Mouse (Mus musculus) cerebellum, postnatal 14 days (tissue): ENCODE measurements around the gene St6gal1.
A peak's percentile ranks its signal among the peaks of the same experiment; 100 is the strongest.
"Not testable (repeated sequence)": the region's sequence is repeated elsewhere in the genome, so short reads cannot be mapped to it uniquely, and the experiment has no call there.

Source experiments
- DNase-seq, 2 experiments: peaks; one replicate each; pipeline ENCODE4 v3.0.0; 2021; ENCODE audit warnings: mixed read lengths in 2 of 2

Gene St6gal1

DNA sequence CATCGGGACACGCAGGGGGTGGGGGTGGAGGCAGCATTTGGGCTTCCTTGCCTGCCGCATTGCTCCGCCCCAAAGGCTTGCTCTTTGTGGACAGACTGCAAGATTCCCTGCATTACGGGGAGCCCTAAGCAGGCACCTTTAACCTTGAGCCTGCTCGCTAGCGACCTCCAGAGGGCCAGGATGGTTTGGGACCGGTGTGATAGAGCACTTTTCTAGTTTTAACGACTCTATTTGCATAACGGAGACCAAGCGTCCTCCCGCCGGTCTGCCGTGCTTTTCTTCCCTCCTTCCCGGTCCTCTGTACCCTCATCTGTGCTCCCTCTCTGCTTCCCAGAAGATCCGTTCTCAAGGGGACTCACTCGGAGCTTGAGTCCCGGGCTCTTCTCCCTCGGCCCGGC lies at the start of gene St6gal1:
St6gal1 (plus strand) TSS at position 70 of the 398 bp plus-strand sequence.
- peak; percentile 82 to 85 for DNase-seq

DNA sequence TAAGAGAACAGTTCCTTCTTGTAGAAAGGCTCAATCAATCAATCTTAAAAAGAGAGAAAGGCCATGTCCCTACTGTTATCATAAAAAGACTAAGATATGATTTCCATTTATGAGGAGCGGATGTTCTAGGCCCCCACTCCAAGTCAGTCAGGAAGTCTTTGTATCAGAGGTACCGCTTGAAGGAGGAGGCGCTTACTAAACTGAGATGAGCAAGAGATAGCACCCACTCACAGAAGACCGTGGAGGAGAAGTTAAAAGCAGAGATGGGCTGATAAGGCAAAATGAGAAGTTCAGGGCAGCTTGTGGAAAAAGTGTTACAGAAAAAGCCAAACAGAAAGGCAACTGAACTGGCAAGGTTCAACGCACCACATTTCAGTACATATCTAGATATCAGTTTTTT lies 49.7 kb upstream of the St6gal1 start:
- no peak for DNase-seq

- DNase-seq = no peak
These were observed 48.6 kb upstream of the St6gal1 start for GRCm38 (mm10) chr16:23175956-23176355.

DNA sequence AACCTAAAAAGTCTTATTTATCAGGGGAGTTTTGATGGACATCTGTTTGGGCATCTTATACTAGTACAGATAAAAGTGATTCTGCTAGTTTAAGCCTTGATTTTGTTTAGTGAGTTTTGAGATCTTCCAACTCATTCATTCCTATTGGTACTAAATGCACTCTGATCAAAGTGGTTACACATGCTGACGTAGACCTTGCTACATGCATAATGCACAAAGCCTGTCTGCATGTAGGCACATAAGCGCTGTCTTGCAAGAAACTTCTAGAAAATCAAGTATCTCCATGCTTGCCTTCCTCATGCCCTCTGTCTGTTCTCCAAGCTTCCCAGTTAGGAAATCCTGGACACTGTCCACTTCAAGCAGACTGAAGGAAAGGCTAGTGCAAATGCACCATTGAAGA lies 46.7 kb upstream of the St6gal1 start:
- DNase-seq = no peak

- no peak for DNase-seq
These were observed 45.7 kb upstream of the St6gal1 start for GRCm38 (mm10) chr16:23178796-23179195.

- DNase-seq = not testable (repeated sequence)
These were observed 45.1 kb upstream of the St6gal1 start for GRCm38 (mm10) chr16:23179436-23179835.

- no peak for DNase-seq
These were observed 43.5 kb upstream of the St6gal1 start for GRCm38 (mm10) chr16:23181054-23181453.

GRCm38 (mm10) chr16:23181487-23181886 lies 43.1 kb upstream of the St6gal1 start:
- DNase-seq = no peak

GRCm38 (mm10) chr16:23181942-23182597 lies 42.5 kb upstream of the St6gal1 start:
- no peak for DNase-seq

DNA sequence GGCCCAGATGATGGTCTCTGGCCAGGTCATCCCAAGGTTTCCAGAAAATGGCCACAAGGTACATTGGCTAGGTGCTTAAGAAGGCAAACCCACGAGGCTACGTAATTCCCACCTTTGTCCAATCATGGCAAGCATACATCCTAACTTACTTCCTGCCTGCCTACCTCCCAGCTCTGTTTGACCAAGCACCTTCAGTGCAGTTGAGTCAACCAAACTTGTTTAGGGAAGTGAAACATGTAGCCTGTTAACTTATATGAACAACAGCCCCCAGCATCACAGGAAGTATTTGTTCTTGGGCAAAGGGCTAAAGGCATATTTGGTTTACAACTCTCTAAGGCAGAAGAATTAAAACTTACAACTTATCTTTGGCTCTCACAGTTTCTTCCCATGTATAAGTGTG lies 38.7 kb upstream of the St6gal1 start:
- DNase-seq = no peak

- no peak for DNase-seq
These were observed 38.1 kb upstream of the St6gal1 start for GRCm38 (mm10) chr16:23186418-23186817.

DNA sequence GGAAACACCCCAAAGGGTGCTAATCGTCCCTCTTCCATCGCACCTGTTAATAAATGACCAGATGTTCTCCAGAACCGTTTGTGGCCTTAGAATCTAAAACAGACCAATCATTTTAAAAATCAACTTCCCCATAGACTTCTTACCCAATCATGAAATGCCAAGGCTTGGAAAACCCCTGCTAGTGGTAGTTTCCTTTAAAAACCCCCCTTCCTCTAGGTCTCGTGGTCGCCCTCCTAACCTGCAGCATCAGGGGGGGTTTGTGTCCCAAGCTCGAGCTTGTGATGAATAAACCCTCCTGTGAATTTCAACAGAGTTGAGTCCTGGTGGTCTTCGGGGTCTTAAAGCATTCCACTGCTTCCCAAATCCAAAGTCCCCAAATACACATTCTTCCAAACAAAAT lies 36.6 kb upstream of the St6gal1 start:
- no peak for DNase-seq

DNA sequence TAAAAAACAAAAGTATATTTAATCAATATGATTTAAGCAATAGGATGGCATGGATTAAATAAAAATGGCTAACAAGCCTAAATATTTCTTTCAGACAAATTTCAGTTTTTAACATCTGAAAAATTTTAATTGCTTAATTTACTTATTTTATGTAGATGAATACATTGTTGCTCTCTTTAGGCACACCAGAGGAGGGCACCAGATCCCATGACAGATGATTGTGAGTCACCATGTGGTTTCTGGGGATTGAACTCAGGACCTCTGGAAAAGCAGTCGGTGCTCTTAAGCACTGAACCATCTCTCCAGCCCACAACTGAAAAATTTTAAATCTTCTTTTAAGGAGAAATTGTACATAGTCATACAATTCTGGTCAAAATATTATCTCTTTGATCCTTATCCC lies 34.9 kb upstream of the St6gal1 start:
- no peak for DNase-seq

DNA sequence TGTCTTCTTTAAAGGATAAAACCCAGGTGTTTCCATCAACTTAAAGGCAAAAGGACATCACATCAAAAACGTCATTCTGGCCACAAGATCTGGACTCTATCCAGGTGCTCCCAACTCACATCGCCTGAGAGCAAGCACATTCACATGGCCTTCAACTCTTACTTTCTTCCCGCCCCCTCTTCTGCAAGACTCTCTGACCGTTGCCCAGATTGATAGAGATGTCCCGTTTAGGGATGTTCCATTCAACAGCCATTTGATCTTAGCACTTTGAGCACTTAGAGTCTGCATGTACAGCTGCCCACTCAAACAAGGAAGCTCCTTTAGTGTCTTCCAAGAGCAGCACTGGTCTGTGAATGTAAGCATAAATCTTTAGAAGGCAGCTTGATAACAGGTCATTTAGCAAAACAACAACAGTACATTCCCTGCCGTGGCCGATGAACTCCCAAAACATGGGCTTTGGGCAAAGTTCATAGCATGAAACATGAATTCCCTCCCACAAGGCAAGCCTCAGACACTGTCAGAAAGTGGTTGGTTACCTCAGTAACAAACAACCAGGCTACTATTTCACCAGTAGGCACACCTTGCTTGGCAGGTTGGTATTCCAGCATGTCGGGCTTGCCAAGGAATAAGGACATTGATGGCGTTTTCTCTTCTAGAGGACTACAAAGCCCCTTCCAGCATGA lies 32.8 kb upstream of the St6gal1 start:
- DNase-seq = no peak

DNA sequence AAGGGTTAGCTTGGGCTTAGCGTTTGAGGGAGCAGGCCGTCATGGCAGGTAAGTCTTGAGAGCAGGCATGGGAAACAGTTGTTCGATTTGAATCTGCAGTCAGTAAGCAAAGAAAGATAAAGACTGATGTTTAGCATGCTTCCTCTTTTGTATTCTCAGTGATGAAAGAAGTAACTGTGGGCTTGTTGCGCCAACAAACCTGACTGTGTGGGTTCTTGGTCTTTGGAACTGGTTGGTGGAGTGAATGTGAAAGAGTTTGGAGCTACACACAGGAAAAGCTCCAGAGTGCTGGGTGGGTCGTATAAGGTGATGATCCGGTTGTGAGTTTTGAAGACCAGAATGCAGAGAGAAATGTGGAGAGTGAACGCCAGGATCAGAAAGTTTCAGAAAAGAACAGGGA lies 28.9 kb upstream of the St6gal1 start:
- DNase-seq = no peak

DNA sequence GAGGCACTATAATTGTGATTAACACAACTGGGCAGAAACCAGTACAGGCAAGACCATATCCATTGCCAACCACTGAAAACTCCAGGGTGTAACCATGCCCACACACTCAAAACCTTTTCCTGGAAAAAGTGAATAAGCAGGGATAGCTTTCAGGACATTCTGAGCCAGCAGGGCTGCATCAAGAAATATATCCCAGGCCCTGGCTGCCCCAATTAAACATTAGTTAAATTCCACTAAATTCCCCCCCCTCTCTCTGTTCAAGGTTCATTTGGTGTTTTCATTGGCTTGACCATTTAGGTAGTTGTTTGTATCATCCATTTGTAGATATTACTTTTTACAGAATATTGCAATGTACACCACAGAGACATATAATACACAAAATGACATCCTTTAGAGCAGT lies 28.2 kb upstream of the St6gal1 start:
- no peak for DNase-seq

- no peak for DNase-seq
These were observed 27.7 kb upstream of the St6gal1 start for GRCm38 (mm10) chr16:23196791-23197190.

GRCm38 (mm10) chr16:23201498-23201897 lies 23.0 kb upstream of the St6gal1 start:
- DNase-seq = no peak

DNA sequence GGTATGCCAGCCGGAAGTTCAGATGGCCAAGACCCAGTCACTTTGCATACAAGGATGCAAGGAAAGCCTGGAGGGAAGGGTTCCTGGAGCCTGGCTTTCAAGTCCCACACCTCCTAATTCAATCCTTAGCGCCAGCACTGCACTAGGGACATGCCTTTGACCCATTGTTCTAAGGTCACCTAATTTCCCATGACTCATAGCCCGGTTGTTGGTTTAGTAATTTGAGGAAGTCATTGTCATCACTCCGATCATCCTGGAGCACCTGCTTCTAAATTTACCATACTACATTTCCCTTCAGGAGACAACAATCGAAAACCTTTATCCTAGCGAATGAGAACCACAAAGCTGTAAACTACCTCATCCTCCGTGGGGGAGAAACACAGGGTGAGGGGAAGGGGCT lies 10.2 kb upstream of the St6gal1 start:
- DNase-seq = no peak

- DNase-seq = no peak
These were observed 9.2 kb upstream of the St6gal1 start for GRCm38 (mm10) chr16:23215241-23215900.

DNA sequence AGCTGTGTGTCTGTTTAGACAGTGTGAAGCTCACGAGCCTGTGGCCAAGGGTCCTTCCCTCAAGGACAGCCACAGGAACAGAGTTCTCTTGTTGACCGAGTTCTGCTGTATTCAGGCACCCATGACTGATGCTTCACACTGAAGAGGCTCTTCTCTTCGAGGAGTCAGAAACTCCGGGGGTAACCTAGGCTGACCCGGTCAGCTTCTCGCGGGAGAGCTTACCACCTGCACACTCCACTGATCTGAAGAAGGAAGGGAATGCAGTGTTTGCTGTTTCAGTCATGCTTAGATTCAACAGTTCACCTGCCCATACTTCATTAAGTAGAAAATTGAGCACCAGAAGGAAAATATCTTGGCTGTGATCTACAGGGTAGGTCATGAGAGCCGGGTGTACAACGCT lies 8.2 kb upstream of the St6gal1 start:
- no peak for DNase-seq

DNA sequence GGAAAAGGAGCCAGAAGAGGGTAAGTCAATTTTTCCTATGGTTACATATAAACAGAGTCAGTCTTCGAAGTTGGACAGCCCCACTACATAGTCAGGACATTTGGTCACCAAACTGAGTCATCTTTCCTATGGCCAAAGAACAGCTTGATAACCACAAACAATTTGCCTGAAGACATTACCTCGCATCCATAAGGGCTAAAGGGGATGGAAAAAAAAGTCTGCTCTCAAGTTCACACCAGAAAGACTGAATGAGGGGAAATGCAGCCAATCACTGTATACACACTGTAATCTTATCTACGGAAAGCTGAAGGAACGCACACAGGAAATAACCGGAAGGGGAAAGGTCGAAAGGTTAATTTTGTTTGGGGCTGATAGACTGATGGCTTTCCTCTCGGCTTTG lies 6.2 kb upstream of the St6gal1 start:
- no peak for DNase-seq

DNA sequence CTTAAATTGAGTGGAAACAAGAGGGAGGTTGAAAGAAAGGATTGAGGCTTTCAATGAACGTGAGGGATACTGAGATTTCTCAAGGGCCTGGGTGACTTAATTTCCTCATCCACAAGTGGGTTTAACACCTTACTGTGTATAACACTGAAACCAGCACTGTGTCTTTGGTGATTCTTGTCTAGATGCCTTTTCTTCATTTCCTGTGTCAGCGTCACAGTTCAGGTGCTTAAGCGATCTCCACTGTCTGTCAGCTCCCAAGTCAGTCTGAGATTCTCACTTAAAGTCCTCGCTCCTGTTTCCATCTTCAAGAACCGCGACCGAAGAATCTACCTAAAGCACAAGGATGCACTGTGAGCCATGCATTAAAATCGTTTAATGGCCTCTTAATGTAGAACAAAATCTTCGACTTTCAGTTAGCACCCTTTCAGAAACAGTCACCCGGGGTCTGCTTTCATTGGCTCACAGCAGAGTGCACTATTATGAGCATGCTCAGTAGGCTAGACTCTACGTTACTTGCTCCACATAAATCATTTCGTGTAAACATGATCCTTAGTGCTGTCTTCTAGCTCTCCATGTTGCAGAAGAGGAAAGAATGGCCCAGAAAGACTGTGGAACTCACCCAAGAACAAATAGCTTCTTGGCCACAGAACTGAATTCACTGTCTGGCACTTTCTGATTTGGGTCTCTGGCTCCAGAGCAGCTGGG lies 1.2 kb upstream of the St6gal1 start:
- peak in 1 of 2 experiments; percentile 44 for DNase-seq
